In the genomic region with DNA sequence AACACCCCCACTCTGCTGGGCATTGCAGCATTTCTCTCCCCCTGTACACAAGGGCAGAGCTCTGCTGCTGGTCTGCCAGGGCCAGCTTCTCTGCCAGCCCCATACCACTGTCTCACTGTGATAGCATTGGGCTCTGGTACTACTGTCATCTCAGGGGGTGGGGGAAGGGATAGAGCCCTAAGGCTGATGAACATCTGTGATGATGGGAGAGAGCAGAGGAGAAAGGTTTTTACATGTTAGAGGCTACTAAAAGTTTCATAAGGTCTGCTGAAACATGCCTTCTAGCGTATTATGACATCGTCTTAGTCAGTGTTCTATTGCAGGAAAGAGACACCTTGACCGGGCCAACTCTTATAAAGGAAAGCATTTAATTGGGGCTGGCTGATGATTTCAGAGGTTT, we compare ENCODE assay signal across 31 mouse cellular contexts.
"Had no signal": no experiment of that assay in that cellular context is flagged by ENCODE, and none has a peak within 500 bp of the region (broad histone marks: within the 10 kb centered on the region; RNA-seq: fewer than 3 reads in every experiment).

No protein-coding gene starts in this region.

- ATAC-seq: hindbrain, embryonic 16.5 days; hindbrain, postnatal 0 days; inflammation-experienced regulatory T-cells, adult 6 months; intestine, embryonic 15.5 days; intestine, embryonic 16.5 days; intestine, postnatal 0 days had no signal

- H3K4me1 ChIP-seq: heart, embryonic 10.5 days; heart, embryonic 12.5 days; heart, embryonic 13.5 days; heart, embryonic 15.5 days; hindbrain, embryonic 10.5 days; hindbrain, embryonic 12.5 days; hindbrain, embryonic 13.5 days; hindbrain, embryonic 15.5 days; intestine, embryonic 15.5 days; kidney, embryonic 15.5 days had no signal

- H3K36me3 ChIP-seq: heart, embryonic 10.5 days; heart, embryonic 12.5 days; heart, embryonic 13.5 days; heart, embryonic 15.5 days; hindbrain, embryonic 10.5 days; hindbrain, embryonic 12.5 days; hindbrain, embryonic 13.5 days; hindbrain, embryonic 15.5 days; intestine, embryonic 15.5 days; kidney, embryonic 15.5 days had no signal

- H3K27ac ChIP-seq: heart, embryonic 10.5 days; heart, embryonic 13.5 days; heart, embryonic 15.5 days; hindbrain, embryonic 10.5 days; hindbrain, embryonic 12.5 days; hindbrain, embryonic 13.5 days; hindbrain, embryonic 14.5 days; hindbrain, embryonic 15.5 days; hindbrain, postnatal 0 days; intestine, embryonic 15.5 days; kidney, embryonic 15.5 days; kidney, postnatal 0 days; layer of hippocampus, adult 2 months had no signal

- H3K9ac ChIP-seq: heart, embryonic 12.5 days; heart, embryonic 13.5 days; heart, embryonic 15.5 days; hindbrain, embryonic 12.5 days; hindbrain, embryonic 13.5 days; hindbrain, embryonic 14.5 days; hindbrain, embryonic 15.5 days; intestine, embryonic 15.5 days; kidney, embryonic 15.5 days had no signal

- H3K9me3 ChIP-seq: heart, embryonic 10.5 days; heart, embryonic 12.5 days; heart, embryonic 15.5 days; hindbrain, embryonic 10.5 days; hindbrain, embryonic 12.5 days; hindbrain, embryonic 15.5 days; intestine, embryonic 15.5 days; kidney, embryonic 15.5 days had no signal

- H3K4me3 ChIP-seq: heart, embryonic 10.5 days; heart, embryonic 12.5 days; heart, embryonic 13.5 days; heart, embryonic 15.5 days; hindbrain, embryonic 10.5 days; hindbrain, embryonic 12.5 days; hindbrain, embryonic 13.5 days; hindbrain, embryonic 15.5 days; intestine, embryonic 15.5 days; kidney, embryonic 15.5 days; layer of hippocampus, adult 2 months had no signal

- H3K4me2 ChIP-seq: heart, embryonic 11.5 days; heart, embryonic 12.5 days; heart, embryonic 13.5 days; heart, embryonic 15.5 days; hindbrain, embryonic 12.5 days; hindbrain, embryonic 13.5 days; hindbrain, embryonic 14.5 days; hindbrain, embryonic 15.5 days; intestine, embryonic 15.5 days; kidney, embryonic 15.5 days had no signal

- H3K27me3 ChIP-seq: heart, embryonic 12.5 days; heart, embryonic 13.5 days; heart, embryonic 15.5 days; hindbrain, embryonic 12.5 days; hindbrain, embryonic 13.5 days; hindbrain, embryonic 15.5 days; intestine, embryonic 15.5 days; kidney, embryonic 15.5 days had no signal

- DNase-seq: heart, postnatal 10 days; heart, postnatal 14 days; heart, postnatal 36 days; heart, postnatal 4 days; kidney, adult 11 months; kidney, adult 18-20 months; kidney, postnatal 10 days; kidney, postnatal 14 days; kidney, postnatal 25 days; kidney, postnatal 4 days; layer of hippocampus, adult 9-11 months; layer of hippocampus, postnatal 36 days had no signal
